Mouse (Mus musculus) yolk sac, embryonic 10.5 days (tissue): ENCODE measurements around the gene Sema3b.
"Not testable (repeated sequence)": the region's sequence is repeated elsewhere in the genome, so short reads cannot be mapped to it uniquely, and the experiment has no call there.

Experiments
- DNase-seq: peaks from one replicate; pipeline ENCODE4 v3.0.0-alpha.2; 2017; ENCODE audit warnings: low spot score

The Sema3b gene

GRCm38 (mm10) chr9:107587833-107588639, 21.0 kb downstream of the Sema3b start:
- peak; percentile 57 for DNase-seq

- DNase-seq, result peak; percentile 99
Observed at GRCm38 (mm10) chr9:107586974-107587832, 21.8 kb downstream of the Sema3b start, which contains the start of gene Ifrd2. Ifrd2 (plus strand) TSS chr9:107587642.

- DNase-seq, result no peak
Observed at GRCm38 (mm10) chr9:107586504-107586903, 22.5 kb downstream of the Sema3b start.

GRCm38 (mm10) chr9:107583174-107583573, 25.9 kb downstream of the Sema3b start:
- DNase-seq, result no peak

- no peak for DNase-seq
Observed at GRCm38 (mm10) chr9:107582509-107583062, 26.4 kb downstream of the Sema3b start.

- no peak for DNase-seq
Observed at GRCm38 (mm10) chr9:107581584-107581983, 27.4 kb downstream of the Sema3b start.

- DNase-seq, result peak; percentile 89
Observed at GRCm38 (mm10) chr9:107580501-107581317, 28.3 kb downstream of the Sema3b start, which contains the start of gene Hyal3. Hyal3 (plus strand) TSS chr9:107580818.

GRCm38 (mm10) chr9:107579023-107579900, 29.8 kb downstream of the Sema3b start:
- DNase-seq, result no peak

- no peak for DNase-seq
Observed at GRCm38 (mm10) chr9:107578587-107578986, 30.4 kb downstream of the Sema3b start, which contains the start of gene Naa80. Naa80 (plus strand) TSS chr9:107578887.

- no peak for DNase-seq
Observed at GRCm38 (mm10) chr9:107577871-107578270, 31.2 kb downstream of the Sema3b start.

- DNase-seq, result peak; percentile 89
Observed at GRCm38 (mm10) chr9:107576357-107577107, 32.5 kb downstream of the Sema3b start, which contains the start of gene Hyal1. Hyal1 (plus strand) TSS chr9:107576927.

- DNase-seq, result peak; percentile 78
Observed at GRCm38 (mm10) chr9:107575579-107576356, 33.3 kb downstream of the Sema3b start.

- not testable (repeated sequence) for DNase-seq
Observed at GRCm38 (mm10) chr9:107573774-107574173, 35.3 kb downstream of the Sema3b start.

GRCm38 (mm10) chr9:107572327-107572662, 36.7 kb downstream of the Sema3b start:
- no peak for DNase-seq

- no peak for DNase-seq
Observed at GRCm38 (mm10) chr9:107571534-107572326, 37.3 kb downstream of the Sema3b start.

GRCm38 (mm10) chr9:107570845-107571244, 38.2 kb downstream of the Sema3b start:
- DNase-seq, result no peak

GRCm38 (mm10) chr9:107570016-107570415, 39.0 kb downstream of the Sema3b start:
- DNase-seq, result no peak

- DNase-seq, result no peak
Observed at GRCm38 (mm10) chr9:107569270-107569669, 39.8 kb downstream of the Sema3b start.
